In the genomic region with DNA sequence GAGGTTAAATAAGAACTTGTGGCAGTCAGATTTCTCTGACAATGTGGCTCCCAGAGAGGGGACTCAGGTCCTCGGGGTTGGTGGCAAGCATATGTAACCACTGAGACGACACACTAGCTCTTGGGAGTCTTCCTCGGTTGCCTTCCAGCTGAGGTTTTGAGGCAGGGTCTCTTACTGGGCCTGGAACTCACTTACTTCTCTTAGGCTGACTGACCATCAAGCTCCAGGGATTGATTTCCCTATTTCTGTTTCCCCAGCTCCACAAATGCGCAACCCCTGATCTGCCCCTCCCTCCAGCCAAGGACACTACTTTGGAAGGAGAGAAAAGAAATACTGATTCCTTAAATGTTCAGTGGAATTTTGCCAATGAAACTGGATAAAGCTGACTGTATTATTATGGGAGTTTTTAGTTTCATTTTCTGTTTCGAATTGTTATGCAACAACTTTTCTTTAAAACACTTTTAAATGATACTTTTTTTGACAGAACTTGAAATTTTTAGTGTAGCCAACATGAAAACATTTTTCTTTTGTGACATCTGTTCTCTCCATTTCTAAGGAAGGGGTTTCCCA, we compare ENCODE assay signal across 23 mouse cellular contexts.
DNase-seq lines count a peak whose midpoint lies in the region; ATAC-seq and TF ChIP-seq lines count a peak whose summit lies in the region.
"Had no signal": no experiment of that assay in that cellular context is flagged by ENCODE, and none has a peak within 500 bp of the region (broad histone marks: within the 10 kb centered on the region; RNA-seq: fewer than 3 reads in every experiment).

No protein-coding gene starts in this region.

- no peak for TF ChIP-seq RAD21 in CH12.LX (IDR thresholded peaks at IDR 0.05; ENCODE audit: low read depth, low read length)

- peak; percentile 9 for DNase-seq in heart, adult 8-10 months (ENCODE audit: low spot score)
- DNase-seq in 3T3-L1 (ENCODE audit: low read depth, low spot score) (peak; percentile 57), CH12.LX (ENCODE audit: extremely low read depth) (no peak)
- DNase-seq in induced T-regulatory cell, adult 2 months (ENCODE audit: low read depth), result peak; percentile 2
- DNase-seq in urinary bladder, adult 2 months (ENCODE audit: low spot score), result no peak
- no peak for DNase-seq in kidney, adult 18-20 months
- no peak for DNase-seq in urinary bladder, postnatal 14 days (ENCODE audit: low spot score)
- DNase-seq: cerebellum, postnatal 10 days; gastrocnemius, postnatal 14 days; heart, postnatal 10 days; kidney, postnatal 36 days; liver, embryonic 13.5 days; right cerebral cortex, adult 18-20 months; spleen, adult 18-20 months; thymus, postnatal 36 days had no signal

- no peak overlapping the region for H3K4me3 ChIP-seq in heart, embryonic 11.5 days (ENCODE audit: low read depth, low read length)
- H3K4me3 ChIP-seq in CH12.LX (replicated peaks in 1 of 3; ENCODE audit: low read depth in 2 of 3, low read length in 2 of 3, poor library complexity in 1 of 3), result no peak overlapping the region
- H3K4me3 ChIP-seq: embryonic facial prominence, embryonic 12.5 days; erythroblast, embryonic 14.5 days; forebrain, embryonic 13.5 days; heart, embryonic 10.5 days; hindbrain, embryonic 12.5 days; left cerebral cortex, adult 2 months; liver, embryonic 13.5 days had no signal

- TF ChIP-seq EP300 in CH12.LX (IDR thresholded peaks at IDR 0.05; ENCODE audit: low read length), result peak; percentile 65; the same call in 1 of the 2 replicates

- no peak for ATAC-seq in heart, embryonic 11.5 days (replicated peaks; ENCODE audit: insufficient number of reproducible peaks, low FRiP score, low TSS enrichment)
- ATAC-seq: forebrain, embryonic 13.5 days; inflammation-experienced regulatory T-cells, adult 6 months had no signal

- no peaks in the 10 kb centered on the region for H3K27me3 ChIP-seq in heart, embryonic 11.5 days (ENCODE audit: control insufficient read depth, insufficient read depth, low read length)
- H3K27me3 ChIP-seq in CH12.LX (replicated peaks), result no peaks in the 10 kb centered on the region
- H3K27me3 ChIP-seq: embryonic facial prominence, embryonic 12.5 days; forebrain, embryonic 13.5 days; hindbrain, embryonic 12.5 days; liver, embryonic 13.5 days had no signal

- dilution Hi-C loops in CH12.LX (cut with MboI; ENCODE audit: extremely low pct_ligation_motif_present, extremely low pct_unique_long_range_greater_than_20kb, low sequenced_read_pairs), result no loop called here

- in situ Hi-C loops in CH12.LX (cut with MboI; ENCODE audit: low pct_ligation_motif_present, low pct_unique_long_range_greater_than_20kb, low sequenced_read_pairs), result no loop called here

- no peak for TF ChIP-seq CTCF in CH12.LX (conservative IDR thresholded peaks at IDR 0.05 in 1 of 2, IDR thresholded peaks at IDR 0.05 in 1 of 2; ENCODE audit: low read depth in 2 of 2, low read length in 2 of 2)

- no peak overlapping the region for H3K27ac ChIP-seq in heart, embryonic 11.5 days (ENCODE audit: low read depth, low read length)
- no peak overlapping the region for H3K27ac ChIP-seq in CH12.LX (ENCODE audit: insufficient read depth, low read depth)
- H3K27ac ChIP-seq: embryonic facial prominence, embryonic 12.5 days; forebrain, embryonic 13.5 days; heart, embryonic 10.5 days; hindbrain, embryonic 12.5 days; left cerebral cortex, adult 2 months; liver, embryonic 13.5 days had no signal

- no peak for TF ChIP-seq POLR2A in CH12.LX (IDR thresholded peaks at IDR 0.05; ENCODE audit: low read depth, low read length)

- no peaks in the 10 kb centered on the region for H3K4me1 ChIP-seq in heart, embryonic 11.5 days (ENCODE audit: control insufficient read depth, insufficient read depth, low read length)
- peaks cover 3 to 37% of the 10 kb centered on the region in 2 experiments; a peak in 2 of 4 replicates for H3K4me1 ChIP-seq in CH12.LX (ENCODE audit: control insufficient read depth in 1 of 2, insufficient read depth in 2 of 2)
- H3K4me1 ChIP-seq: embryonic facial prominence, embryonic 12.5 days; forebrain, embryonic 13.5 days; heart, embryonic 10.5 days; hindbrain, embryonic 12.5 days; liver, embryonic 13.5 days had no signal

- no peaks in the 10 kb centered on the region for H3K9me3 ChIP-seq in heart, embryonic 11.5 days (replicated peaks; ENCODE audit: control insufficient read depth, low read length)
- no peaks in the 10 kb centered on the region for H3K9me3 ChIP-seq in CH12.LX (replicated peaks; ENCODE audit: low read length)
- H3K9me3 ChIP-seq: embryonic facial prominence, embryonic 12.5 days; forebrain, embryonic 13.5 days; heart, embryonic 10.5 days; hindbrain, embryonic 12.5 days; liver, embryonic 13.5 days had no signal

- WGBS in heart, embryonic 11.5 days (ENCODE audit: insufficient replicate concordance), result 82% methylated on average over 5 of the region's 5 CpGs

- no peak overlapping the region for H3K4me2 ChIP-seq in heart, embryonic 11.5 days
- H3K4me2 ChIP-seq in CH12.LX (ENCODE audit: insufficient read depth, low read depth, poor library complexity, severe bottlenecking), result peak overlapping the region; percentile 80; the same call in 1 of the 2 replicates
- H3K4me2 ChIP-seq: embryonic facial prominence, embryonic 12.5 days; forebrain, embryonic 13.5 days; hindbrain, embryonic 12.5 days; liver, embryonic 13.5 days had no signal

- no peak overlapping the region for H3K9ac ChIP-seq in heart, embryonic 11.5 days (ENCODE audit: low read depth, low read length)
- H3K9ac ChIP-seq in CH12.LX (ENCODE audit: insufficient read depth, low read depth), result peak overlapping the region; percentile 33; the same call in 1 of the 2 replicates
- H3K9ac ChIP-seq: embryonic facial prominence, embryonic 12.5 days; forebrain, embryonic 13.5 days; hindbrain, embryonic 12.5 days; liver, embryonic 13.5 days had no signal

- no peaks in the 10 kb centered on the region for H3K36me3 ChIP-seq in heart, embryonic 11.5 days (ENCODE audit: control insufficient read depth, insufficient read depth, low read length)
- H3K36me3 ChIP-seq in CH12.LX (replicated peaks in 1 of 2; ENCODE audit: control insufficient read depth in 1 of 2, insufficient read depth in 1 of 2, low read length in 1 of 2), result no peaks in the 10 kb centered on the region
- H3K36me3 ChIP-seq: embryonic facial prominence, embryonic 12.5 days; heart, embryonic 10.5 days; hindbrain, embryonic 12.5 days; liver, embryonic 13.5 days had no signal

- H3K79me2 ChIP-seq in CH12.LX (replicated peaks; ENCODE audit: control insufficient read depth, extremely low read depth, insufficient read depth, poor library complexity, severe bottlenecking), result no peaks in the 10 kb centered on the region

TF ChIP-seq in CH12.LX, 34 proteins besides CTCF, POLR2A, EP300 and RAD21:
- TF ChIP-seq NRF1 (IDR thresholded peaks at IDR 0.05; ENCODE audit: low read depth, low read length) (no peak), IRF4 (IDR thresholded peaks at IDR 0.05; ENCODE audit: low read depth, low read length) (peak; percentile 44)

Comparison
In these comparisons a context has a peak if more than half of its experiments do, and no peak if none do; other contexts are left out.
1. DNase-seq: peak in heart, adult 8-10 months (single experiment), 3T3-L1 (single experiment) and induced T-regulatory cell, adult 2 months (single experiment); none in CH12.LX (single experiment), urinary bladder, adult 2 months (single experiment), kidney, adult 18-20 months (single experiment) and urinary bladder, postnatal 14 days (single experiment).